Mouse (Mus musculus): Measurements from ENCODE around the gene Wfdc5. TPM values are rescaled to one million over a fixed set of nuclear protein-coding genes. Genes with fewer than 3 reads are reported as not detected.

Wfdc5 gene
- not detected for total RNA-seq (2023)

GRCm38 (mm10) chr2:164182692-164183255 lies at the start of gene Wfdc5:
Gene Wfdc5 (minus strand): TSS chr2:164182742.

GRCm38 (mm10) chr2:164221522-164221921 lies 39.0 kb upstream of the Wfdc5 start, which contains the start of gene Wfdc15b:
Gene Wfdc15b (minus strand): TSS chr2:164221660.

GRCm38 (mm10) chr2:164199626-164200327 lies 17.2 kb upstream of the Wfdc5 start, which contains the start of gene Wfdc15a:
Gene Wfdc15a (minus strand): TSS chr2:164200130.

GRCm38 (mm10) chr2:164190576-164190975 lies 8.0 kb upstream of the Wfdc5 start, which contains the start of gene Wfdc12:
Gene Wfdc12 (minus strand): TSS chr2:164190608.

GRCm38 (mm10) chr2:164170902-164171301 lies 11.6 kb downstream of the Wfdc5 start, which contains the start of gene Kcns1:
Gene Kcns1 (minus strand): TSS chr2:164171113.

Other genes with a start within 250 kb of the Wfdc5 start
- gene Ywhab, start 187.8 kb downstream of the Wfdc5 start, total RNA-seq (2023) = 100 to 1,000 TPM; 109 to 110 TPM
- 1 to 10 TPM; 1.1 to 3.3 TPM for gene Pabpc1l, start 157.3 kb downstream of the Wfdc5 start, total RNA-seq (2023)
- gene Stk4, start 112.4 kb downstream of the Wfdc5 start, total RNA-seq (2023) = 100 to 1,000 TPM; 234 to 261 TPM
- 10 to 100 TPM; 79.5 to 80.2 TPM for gene Tomm34, start 111.6 kb downstream of the Wfdc5 start, total RNA-seq (2023)
- gene Kcns1, start 11.6 kb downstream of the Wfdc5 start, total RNA-seq (2023) = not detected
- not detected for gene Wfdc12, start 7.9 kb upstream of the Wfdc5 start, total RNA-seq (2023)
- gene Wfdc15a, start 17.4 kb upstream of the Wfdc5 start, total RNA-seq (2023) = not detected
- gene Wfdc15b, start 38.9 kb upstream of the Wfdc5 start, total RNA-seq (2023) = not detected
- gene Svs2, start 55.7 kb upstream of the Wfdc5 start, total RNA-seq (2023) = not detected
- not detected for gene Svs3b, start 73.9 kb upstream of the Wfdc5 start, total RNA-seq (2023)
- gene Svs4, start 95.7 kb upstream of the Wfdc5 start, total RNA-seq (2023) = not detected
- gene Svs3a, start 106.5 kb upstream of the Wfdc5 start, total RNA-seq (2023) = not detected
- gene Svs6, start 134.0 kb upstream of the Wfdc5 start, total RNA-seq (2023) = not detected
- not detected for gene Svs5, start 150.0 kb upstream of the Wfdc5 start, total RNA-seq (2023)
- 1 to 10 TPM; 3.2 to 3.5 TPM for gene Slpi, start 206.4 kb upstream of the Wfdc5 start, total RNA-seq (2023)
- under 1 TPM; 0.29 to 0.59 TPM for gene Rbpjl, start 220.4 kb upstream of the Wfdc5 start, total RNA-seq (2023)
- gene Matn4, start 222.4 kb upstream of the Wfdc5 start, total RNA-seq (2023) = under 1 TPM; 0.36 to 0.64 TPM